Mouse (Mus musculus): Measurements from ENCODE around the gene Tmem158. TPM values are rescaled to one million over a fixed set of nuclear protein-coding genes. Genes with fewer than 3 reads are reported as not detected.

The Tmem158 gene
- total RNA-seq, 2 experiments from 2014 or later = 42.0 to 45.1 TPM

- DNase-seq (ENCODE audit: extremely low spot score in 1 of 2, low spot score in 1 of 2) = no peak
Measured at GRCm38 (mm10) chr9:123255736-123256135, 4.8 kb downstream of the Tmem158 start.

GRCm38 (mm10) chr9:123247992-123248391, 12.6 kb downstream of the Tmem158 start:
- no peak for DNase-seq (ENCODE audit: extremely low spot score in 1 of 2, low spot score in 1 of 2)

- no peak for DNase-seq (ENCODE audit: extremely low spot score in 1 of 2, low spot score in 1 of 2)
Measured at GRCm38 (mm10) chr9:123245146-123245545, 15.4 kb downstream of the Tmem158 start.

GRCm38 (mm10) chr9:123243988-123244387, 16.6 kb downstream of the Tmem158 start:
- DNase-seq (ENCODE audit: extremely low spot score in 1 of 2, low spot score in 1 of 2) = no peak

GRCm38 (mm10) chr9:123241191-123241590, 19.4 kb downstream of the Tmem158 start:
- DNase-seq (ENCODE audit: extremely low spot score in 1 of 2, low spot score in 1 of 2) = no peak

GRCm38 (mm10) chr9:123240751-123241150, 19.8 kb downstream of the Tmem158 start:
- DNase-seq (ENCODE audit: extremely low spot score in 1 of 2, low spot score in 1 of 2) = no peak

- DNase-seq (ENCODE audit: extremely low spot score in 1 of 2, low spot score in 1 of 2) = no peak
Measured at GRCm38 (mm10) chr9:123240271-123240670, 20.3 kb downstream of the Tmem158 start.

GRCm38 (mm10) chr9:123239651-123240050, 20.9 kb downstream of the Tmem158 start:
- DNase-seq (ENCODE audit: extremely low spot score in 1 of 2, low spot score in 1 of 2) = no peak

- no peak for DNase-seq (ENCODE audit: extremely low spot score in 1 of 2, low spot score in 1 of 2)
Measured at GRCm38 (mm10) chr9:123238256-123239045, 22.1 kb downstream of the Tmem158 start.

GRCm38 (mm10) chr9:123237739-123238138, 22.8 kb downstream of the Tmem158 start:
- DNase-seq (ENCODE audit: extremely low spot score in 1 of 2, low spot score in 1 of 2) = no peak

GRCm38 (mm10) chr9:123235621-123236020, 24.9 kb downstream of the Tmem158 start:
- no peak for DNase-seq (ENCODE audit: extremely low spot score in 1 of 2, low spot score in 1 of 2)

GRCm38 (mm10) chr9:123229826-123230225, 30.7 kb downstream of the Tmem158 start:
- no peak for DNase-seq (ENCODE audit: extremely low spot score in 1 of 2, low spot score in 1 of 2)

- no peak for DNase-seq (ENCODE audit: extremely low spot score in 1 of 2, low spot score in 1 of 2)
Measured at GRCm38 (mm10) chr9:123228671-123229070, 31.9 kb downstream of the Tmem158 start.

GRCm38 (mm10) chr9:123227106-123227750, 33.3 kb downstream of the Tmem158 start:
- no peak for DNase-seq (ENCODE audit: extremely low spot score in 1 of 2, low spot score in 1 of 2)

GRCm38 (mm10) chr9:123224863-123225431, 35.6 kb downstream of the Tmem158 start:
- DNase-seq (ENCODE audit: extremely low spot score in 1 of 2, low spot score in 1 of 2) = no peak

- DNase-seq (ENCODE audit: extremely low spot score in 1 of 2, low spot score in 1 of 2) = no peak
Measured at GRCm38 (mm10) chr9:123219826-123220225, 40.7 kb downstream of the Tmem158 start.

- no peak for DNase-seq (ENCODE audit: extremely low spot score in 1 of 2, low spot score in 1 of 2)
Measured at GRCm38 (mm10) chr9:123215621-123216440, 44.7 kb downstream of the Tmem158 start, which contains the start of gene Cdcp1. TSS of gene Cdcp1 (minus strand) at chr9:123216038.

- no peak for DNase-seq (ENCODE audit: extremely low spot score in 1 of 2, low spot score in 1 of 2)
Measured at GRCm38 (mm10) chr9:123213371-123213770, 47.2 kb downstream of the Tmem158 start.
